Mouse (Mus musculus) retina, embryonic 14.5 days (tissue): ENCODE results near the gene Fblim1.

ENCODE experiments used
- DNase-seq: peaks from one replicate; pipeline ENCODE4 v3.0.0-alpha.2; 2015; ENCODE audit warnings: low spot score

The Fblim1 gene

GRCm38 (mm10) chr4:141539213-141539767, 66.6 kb downstream of the Fblim1 start:
- no peak for DNase-seq

GRCm38 (mm10) chr4:141538408-141539212, 67.3 kb downstream of the Fblim1 start, which contains the start of gene Spen:
Gene Spen, minus strand, starts transcription at chr4:141538597.
- peak; percentile 95 for DNase-seq

GRCm38 (mm10) chr4:141537706-141538407, 68.0 kb downstream of the Fblim1 start:
- peak; percentile 34 for DNase-seq

- DNase-seq, result no peak
These were observed 68.7 kb downstream of the Fblim1 start for GRCm38 (mm10) chr4:141537226-141537610.

GRCm38 (mm10) chr4:141536291-141537225, 69.3 kb downstream of the Fblim1 start:
- DNase-seq, result peak; percentile 80

GRCm38 (mm10) chr4:141534947-141535680, 70.8 kb downstream of the Fblim1 start:
- peak; percentile 77 for DNase-seq

- DNase-seq, result no peak
These were observed 74.9 kb downstream of the Fblim1 start for GRCm38 (mm10) chr4:141530979-141531378.

- no peak for DNase-seq
These were observed 77.0 kb downstream of the Fblim1 start for GRCm38 (mm10) chr4:141528938-141529337.

- no peak for DNase-seq
These were observed 78.8 kb downstream of the Fblim1 start for GRCm38 (mm10) chr4:141526936-141527650.
